Mouse (Mus musculus) stomach, embryonic 14.5 days (tissue): ENCODE data around the gene Ap3m1. TPM values are rescaled to one million over a fixed set of nuclear protein-coding genes. Genes with fewer than 3 reads are reported as not detected.

Source experiments
- ATAC-seq: fragments of 200-750 bp; cut with Nextera tagmentation; 2 replicates; pipeline ENCODE4 v1.8.0; 2017; ENCODE audit warnings: low read depth, moderate TSS enrichment; ENCODE audit not compliant: insufficient number of reproducible peaks, insufficient read depth, low FRiP score
- H3K27ac ChIP-seq: fragments of 300-500 bp; sonication (generic); 2 replicates; pipeline ENCODE4 v1.5.1; 2014; ENCODE audit warnings: mild to moderate bottlenecking, low read length, moderate library complexity, mixed read lengths
- H3K27me3 ChIP-seq: fragments of 300-500 bp; sonication (generic); 2 replicates; pipeline ENCODE4 v1.6.1; 2014; ENCODE audit warnings: low read length, control low read depth, mixed read lengths; ENCODE audit not compliant: control insufficient read depth, insufficient read depth
- H3K36me3 ChIP-seq: fragments of 300-500 bp; sonication (generic); 2 replicates; pipeline ENCODE4 v1.6.1; 2014; ENCODE audit warnings: mild to moderate bottlenecking, control low read depth, low read length, moderate library complexity, mixed read lengths; ENCODE audit not compliant: control insufficient read depth, insufficient read depth
- H3K4me1 ChIP-seq: fragments of 300-500 bp; sonication (generic); 2 replicates; pipeline ENCODE4 v1.6.1; 2014; ENCODE audit warnings: low read length, control low read depth, mixed read lengths; ENCODE audit not compliant: control insufficient read depth, insufficient read depth
- H3K4me2 ChIP-seq: fragments of 300-500 bp; sonication (generic); replicated peaks from 2 replicates; pipeline ENCODE4 v1.6.1; 2014; ENCODE audit warnings: low read depth, low read length, control low read depth
- H3K4me3 ChIP-seq: fragments of 300-500 bp; sonication (generic); 2 replicates; pipeline ENCODE4 v1.5.1; 2014; ENCODE audit warnings: low read depth, low read length, control low read depth
- H3K9ac ChIP-seq: fragments of 300-500 bp; sonication (generic); replicated peaks from 2 replicates; pipeline ENCODE4 v1.6.1; 2014; ENCODE audit warnings: low read depth, mild to moderate bottlenecking, control low read depth, low read length, moderate library complexity, mixed read lengths
- H3K9me3 ChIP-seq: fragments of 300-500 bp; sonication (generic); 2 replicates; pipeline ENCODE4 v1.6.1; 2016; ENCODE audit warnings: low read depth, low read length, control low read depth; ENCODE audit not compliant: control insufficient read depth
- WGBS: fragments of 180-500 bp; shearing (Covaris S2); extraction: QIAGEN DNeasy Blood & Tissue Kit; methylation state at CpG from one replicate; pipeline ENCODE4 v1.1.7; 2014; 5-methylcytosine and 5-hydroxymethylcytosine counted together
- polyA plus RNA-seq: library from polyadenylated mRNA; unstranded; fragments of >200 nt; fragmentation: Nextera tagmentation; extraction: Ambion mirVana; gene quantifications from 2 replicates; pipeline ENCODE4 v1.2.1, GENCODE M21; 2014

The Ap3m1 gene
- polyA plus RNA-seq, 1 experiment from 2014 or later: 78.1 TPM

DNA sequence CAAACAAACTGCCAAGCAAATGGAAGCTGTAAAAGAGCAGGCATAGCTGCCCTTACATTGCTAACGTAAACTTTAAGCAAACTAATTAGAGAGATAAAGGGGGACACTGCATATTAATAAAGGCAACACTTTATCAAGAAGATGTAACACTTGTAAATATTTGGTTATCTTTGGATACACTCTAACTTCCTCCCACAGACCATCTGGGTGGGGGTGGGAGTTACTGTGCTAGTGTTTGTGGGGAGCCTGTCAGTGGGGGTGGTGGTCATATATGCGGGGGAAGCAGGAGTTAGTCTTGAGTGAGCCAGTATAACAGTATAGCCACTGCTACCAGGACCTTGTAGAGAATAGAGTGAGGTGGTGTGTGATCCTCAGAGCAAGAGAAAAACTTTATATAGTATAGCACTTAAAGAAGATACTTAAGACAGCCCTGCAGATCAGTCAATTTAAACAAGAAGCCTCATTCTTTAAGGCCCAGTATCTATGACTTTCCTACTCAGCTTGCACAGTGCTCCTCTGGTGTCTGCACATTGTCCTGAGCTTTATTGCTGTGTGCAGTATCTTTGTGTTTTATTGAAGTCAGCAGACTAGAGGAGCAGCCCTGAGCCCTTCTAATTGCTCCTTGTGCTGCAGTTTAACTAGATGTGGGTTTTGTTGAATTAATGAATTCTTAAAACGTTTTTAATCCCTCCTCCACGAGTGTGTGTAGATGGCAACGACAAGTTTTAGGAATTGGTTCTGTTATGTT, 10.6 kb upstream of the Ap3m1 start:
- no peak overlapping the region for H3K4me3 ChIP-seq
- no peak for ATAC-seq
- no peaks in the 10 kb centered on the region for H3K27me3 ChIP-seq
- H3K9me3 ChIP-seq: no peaks in the 10 kb centered on the region
- H3K27ac ChIP-seq: no peak overlapping the region
- no peak overlapping the region for H3K4me2 ChIP-seq
- WGBS: 48% methylated on average over 5 of the region's 5 CpGs
- no peak overlapping the region for H3K9ac ChIP-seq
- H3K36me3 ChIP-seq: no peaks in the 10 kb centered on the region
- peaks cover 6% of the 10 kb centered on the region; the same call in 1 of the 2 replicates for H3K4me1 ChIP-seq

DNA sequence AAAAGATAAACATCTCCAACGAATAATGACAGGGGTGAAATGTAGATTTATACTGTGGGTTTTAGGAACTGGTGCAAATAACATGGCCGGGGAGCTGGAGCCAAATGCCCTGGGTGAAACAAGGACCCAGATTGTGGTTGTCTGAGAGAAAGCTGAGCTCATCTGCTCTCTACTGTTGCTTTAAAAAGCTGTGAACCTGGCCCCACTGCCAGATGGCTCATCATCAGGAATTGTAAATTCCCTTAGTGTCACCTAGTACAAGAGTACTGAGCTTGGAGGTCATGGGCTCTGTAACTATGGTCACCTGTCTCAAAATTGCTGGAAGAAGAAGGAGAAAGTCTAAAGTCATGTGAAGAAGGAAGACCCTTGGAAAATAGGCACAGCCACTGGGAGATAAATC, 6.7 kb upstream of the Ap3m1 start:
- Histone ChIP-seq H3K4me1 (peaks cover under 1% of the 10 kb centered on the region; the same call in 1 of the 2 replicates), H3K27me3 (no peaks in the 10 kb centered on the region), H3K9ac (no peak overlapping the region), H3K36me3 (no peaks in the 10 kb centered on the region), H3K27ac (no peak overlapping the region), H3K9me3 (no peaks in the 10 kb centered on the region), H3K4me3 (no peak overlapping the region), H3K4me2 (no peak overlapping the region)
- no peak for ATAC-seq
- WGBS: 73% methylated on average over 2 of the region's 2 CpGs

DNA sequence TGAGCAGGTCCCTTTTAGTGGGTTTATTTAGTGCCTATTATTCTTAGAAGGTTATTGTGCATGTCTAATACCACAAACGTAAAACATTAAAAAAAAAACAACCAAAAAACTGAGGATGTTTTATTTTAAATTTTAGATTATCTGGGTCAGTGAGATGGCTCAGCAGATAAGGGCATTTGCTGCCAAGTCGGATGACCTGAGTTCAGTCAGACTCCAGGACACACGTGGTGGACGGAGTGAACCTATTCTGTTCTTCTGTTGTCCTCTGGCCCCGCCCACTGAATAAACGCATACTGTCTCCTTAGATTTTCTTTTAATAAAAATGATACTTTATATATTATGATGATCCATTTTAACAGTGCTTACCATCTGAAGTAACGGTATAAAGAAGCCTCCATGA, 1.3 kb upstream of the Ap3m1 start:
- H3K4me2 ChIP-seq: peak overlapping the region; percentile 60
- no peak for ATAC-seq
- WGBS: 45% methylated on average over 7 of the region's 7 CpGs

DNA sequence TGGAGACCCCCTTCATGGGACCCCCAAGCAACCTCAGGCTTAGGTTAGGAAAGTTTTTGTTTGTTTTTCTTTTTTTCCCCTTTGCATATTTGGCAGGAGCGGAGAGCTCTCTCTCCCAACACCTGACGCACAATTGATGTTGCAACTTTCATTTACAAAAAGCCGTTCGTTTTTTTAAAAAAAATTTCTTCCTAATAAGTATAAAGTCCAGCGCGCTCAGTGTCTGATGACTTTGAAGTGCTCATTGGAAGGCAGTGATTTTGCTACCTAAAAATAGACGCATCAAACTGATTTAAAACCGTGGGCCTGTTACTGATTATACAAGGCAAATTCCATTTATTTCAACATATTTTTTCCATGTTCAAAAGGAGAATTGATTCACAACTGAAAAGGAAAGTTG, 843 bp upstream of the Ap3m1 start:
- no peak overlapping the region for H3K9ac ChIP-seq
- peak overlapping the region; percentile 60 for H3K4me2 ChIP-seq
- H3K27me3 ChIP-seq: no peaks in the 10 kb centered on the region
- 5% methylated on average over 8 of the region's 8 CpGs for WGBS
- no peak for ATAC-seq
- 0 out of 2 replicates have a peak, but pooled peaks cover 4% of the 10 kb centered on the region for H3K4me1 ChIP-seq
- no peaks in the 10 kb centered on the region for H3K36me3 ChIP-seq
- peak overlapping the region; percentile 94 for H3K4me3 ChIP-seq
- H3K9me3 ChIP-seq: no peaks in the 10 kb centered on the region
- no peak overlapping the region for H3K27ac ChIP-seq

More for the DNA sequence above, 1.3 kb upstream of the Ap3m1 start:
- Histone ChIP-seq H3K9ac (no peak overlapping the region), H3K9me3 (no peaks in the 10 kb centered on the region), H3K27ac (no peak overlapping the region), H3K4me1 (0 out of 2 replicates have a peak, but pooled peaks cover 4% of the 10 kb centered on the region), H3K4me3 (peak overlapping the region; percentile 94; the same call in 1 of the 2 replicates), H3K27me3 (no peaks in the 10 kb centered on the region), H3K36me3 (no peaks in the 10 kb centered on the region)

DNA sequence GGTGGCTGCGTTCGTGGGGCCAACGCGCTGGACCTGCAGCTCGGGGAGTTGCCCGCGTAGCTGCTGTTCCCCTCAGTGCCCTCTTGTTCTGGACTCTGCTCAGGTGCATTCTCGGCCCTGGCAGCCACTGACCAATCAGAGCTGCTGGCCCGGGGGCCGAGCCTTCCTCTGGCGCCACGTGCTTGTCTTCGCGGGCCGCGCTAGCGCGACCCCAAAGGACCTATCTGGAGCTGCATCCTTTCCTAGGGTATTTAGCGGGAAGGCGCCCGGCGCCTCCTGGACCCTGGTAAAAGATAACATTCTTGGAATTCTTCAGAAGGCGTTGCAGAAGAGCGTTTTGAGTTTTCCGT, 448 bp upstream of the Ap3m1 start:
- WGBS: 0% methylated on average over 24 of the region's 25 CpGs
- Histone ChIP-seq H3K4me3 (peak overlapping the region; percentile 94), H3K9me3 (no peaks in the 10 kb centered on the region), H3K27me3 (no peaks in the 10 kb centered on the region), H3K4me1 (0 out of 2 replicates have a peak, but pooled peaks cover 4% of the 10 kb centered on the region), H3K36me3 (no peaks in the 10 kb centered on the region), H3K27ac (peak overlapping the region; percentile 89; the same call in 1 of the 2 replicates), H3K4me2 (peak overlapping the region; percentile 60), H3K9ac (peak overlapping the region; percentile 11; the same call in 1 of the 2 replicates)
- peak; percentile 78 for ATAC-seq

DNA sequence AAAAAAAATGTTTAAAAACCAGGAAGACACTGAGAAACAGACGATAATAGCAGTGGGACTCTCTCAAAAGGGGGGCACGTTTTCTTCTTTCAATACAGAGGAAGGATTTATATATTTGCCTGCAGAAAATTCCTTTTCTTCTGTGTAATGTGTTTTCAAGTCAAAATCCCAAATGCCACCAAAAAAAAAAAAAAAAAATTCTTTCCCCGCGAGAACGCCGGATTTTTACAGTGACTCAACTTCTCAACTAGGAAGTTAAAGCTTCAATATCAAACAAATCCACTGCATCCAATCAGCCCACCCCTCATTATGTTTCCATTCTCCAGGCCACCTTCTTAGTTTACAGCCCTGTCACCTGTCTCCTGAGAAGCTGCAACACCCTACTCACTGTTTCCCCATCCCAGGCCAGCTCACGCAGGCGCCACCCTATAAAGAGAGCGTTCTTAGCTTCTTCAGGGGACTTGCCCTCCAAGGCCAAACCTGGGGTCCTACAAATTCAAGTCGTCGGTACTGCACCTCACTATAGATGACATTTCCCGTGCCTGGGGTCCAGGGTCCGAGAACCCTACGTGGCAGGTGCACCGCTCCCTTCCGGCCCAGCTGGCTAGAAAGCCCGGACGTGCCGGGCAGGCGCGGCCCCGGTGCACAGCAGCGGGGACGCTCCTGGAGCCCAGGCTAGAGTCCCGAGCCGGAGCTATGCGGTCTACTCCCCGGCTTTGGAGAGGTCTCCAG, 762 bp downstream of the Ap3m1 start:
- Histone ChIP-seq H3K9ac (peak overlapping the region; percentile 66), H3K4me1 (0 out of 2 replicates have a peak, but pooled peaks cover 4% of the 10 kb centered on the region)

DNA sequence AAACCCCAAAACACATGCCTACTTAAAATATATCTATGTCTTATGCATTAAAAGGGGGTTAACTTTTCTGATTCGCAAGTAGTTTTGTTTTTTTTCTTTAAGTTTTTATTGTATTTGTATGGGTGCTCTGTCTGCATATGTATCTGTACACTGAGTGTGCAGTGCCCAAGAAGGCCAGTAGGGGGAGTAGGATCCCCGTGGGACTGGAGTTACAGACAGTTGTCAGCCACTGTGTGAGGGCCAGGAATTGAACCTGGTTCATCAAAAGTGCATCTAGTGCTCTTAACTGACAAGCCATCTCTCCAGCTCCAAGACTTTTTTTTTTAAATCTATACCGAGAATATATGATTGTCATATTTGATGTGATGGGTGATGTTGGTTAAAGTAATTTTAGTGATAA, 1.6 kb downstream of the Ap3m1 start:
- Histone ChIP-seq H3K4me1 (0 out of 2 replicates have a peak, but pooled peaks cover 4% of the 10 kb centered on the region), H3K4me3 (no peak overlapping the region; the same call in 1 of the 2 replicates), H3K27me3 (no peaks in the 10 kb centered on the region), H3K9me3 (no peaks in the 10 kb centered on the region), H3K36me3 (no peaks in the 10 kb centered on the region), H3K9ac (no peak overlapping the region), H3K27ac (no peak overlapping the region), H3K4me2 (no peak overlapping the region)
- ATAC-seq: no peak
- WGBS: 74% methylated on average over 3 of the region's 3 CpGs

More for the DNA sequence above, 762 bp downstream of the Ap3m1 start:
- Histone ChIP-seq H3K4me2 (peak overlapping the region; percentile 60), H3K27me3 (no peaks in the 10 kb centered on the region), H3K9me3 (no peaks in the 10 kb centered on the region), H3K27ac (peak overlapping the region; percentile 89), H3K4me3 (peak overlapping the region; percentile 94), H3K36me3 (no peaks in the 10 kb centered on the region)
- 7% methylated on average over 28 of the region's 28 CpGs for WGBS
- ATAC-seq: peak; percentile 8; the same call in 1 of the 2 replicates

DNA sequence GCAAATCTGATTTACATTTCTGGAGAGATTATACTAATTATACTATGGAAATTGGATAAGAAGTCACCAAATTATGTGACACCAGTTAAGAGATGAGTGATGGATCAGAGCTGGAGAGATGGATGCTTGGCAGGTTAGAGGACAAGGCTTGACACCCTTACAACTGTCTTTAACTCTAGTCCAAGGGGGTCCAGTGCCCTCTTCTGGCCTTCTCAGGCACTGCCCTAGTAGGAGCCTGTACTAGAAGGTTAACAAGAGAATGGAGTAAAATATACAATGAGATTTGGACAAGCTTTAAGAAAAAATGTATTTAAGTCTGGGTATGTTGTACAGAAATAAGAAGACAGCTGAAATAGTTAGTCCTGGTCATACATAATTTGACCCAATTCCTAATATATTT, 3.4 kb downstream of the Ap3m1 start:
- H3K36me3 ChIP-seq: no peaks in the 10 kb centered on the region; the same call in 1 of the 2 replicates
- H3K27me3 ChIP-seq: no peaks in the 10 kb centered on the region
- H3K4me2 ChIP-seq: no peak overlapping the region
- 0 out of 2 replicates have a peak, but pooled peaks cover 4% of the 10 kb centered on the region for H3K4me1 ChIP-seq
- no peak overlapping the region for H3K4me3 ChIP-seq
- no peak overlapping the region for H3K27ac ChIP-seq
- H3K9me3 ChIP-seq: no peaks in the 10 kb centered on the region
- H3K9ac ChIP-seq: no peak overlapping the region
- ATAC-seq: no peak
